Mouse (Mus musculus): ENCODE measurements around the gene Olfr1018. TPM values are rescaled to one million over a fixed set of nuclear protein-coding genes. Genes with fewer than 3 reads are reported as not detected.

The Olfr1018 gene
- polyA plus RNA-seq (2016; fragmentation: Nextera tagmentation; extraction: Ambion mirVana): not detected in 2 replicates

GRCm38 (mm10) chr2:85818179-85818578, at the start of gene Olfr1018:
Gene Olfr1018, plus strand, starts transcription at chr2:85818479.
- H3K4me3 ChIP-seq: no peak within 1 kb of the TSS
- H3K9me3 ChIP-seq (replicated peaks): no peaks in the 10 kb centered on the region
- no peaks in the 10 kb centered on the region for H3K36me3 ChIP-seq

GRCm38 (mm10) chr2:85772413-85772812, 45.9 kb upstream of the Olfr1018 start, which contains the start of gene Olfr1014:
Gene Olfr1014, plus strand, starts transcription at chr2:85772713.
- no peaks in the 10 kb centered on the region for H3K9me3 ChIP-seq (replicated peaks)
- H3K27ac ChIP-seq (replicated peaks): no peak within 1 kb of the TSS
- no peak for DNase-seq (ENCODE audit: low spot score)
- no peak within 1 kb of the TSS for H3K4me3 ChIP-seq
- no peaks in the 10 kb centered on the region for H3K27me3 ChIP-seq (ENCODE audit: low read depth, poor library complexity, severe bottlenecking)
- no peaks in the 10 kb centered on the region for H3K4me1 ChIP-seq
- H3K36me3 ChIP-seq: no peaks in the 10 kb centered on the region

More at GRCm38 (mm10) chr2:85818179-85818578, at the start of gene Olfr1018:
- DNase-seq (ENCODE audit: low spot score): no peak
- Histone ChIP-seq H3K27me3 (ENCODE audit: low read depth, poor library complexity, severe bottlenecking) (no peaks in the 10 kb centered on the region), H3K27ac (replicated peaks) (no peak within 1 kb of the TSS), H3K4me1 (no peaks in the 10 kb centered on the region)

DNA sequence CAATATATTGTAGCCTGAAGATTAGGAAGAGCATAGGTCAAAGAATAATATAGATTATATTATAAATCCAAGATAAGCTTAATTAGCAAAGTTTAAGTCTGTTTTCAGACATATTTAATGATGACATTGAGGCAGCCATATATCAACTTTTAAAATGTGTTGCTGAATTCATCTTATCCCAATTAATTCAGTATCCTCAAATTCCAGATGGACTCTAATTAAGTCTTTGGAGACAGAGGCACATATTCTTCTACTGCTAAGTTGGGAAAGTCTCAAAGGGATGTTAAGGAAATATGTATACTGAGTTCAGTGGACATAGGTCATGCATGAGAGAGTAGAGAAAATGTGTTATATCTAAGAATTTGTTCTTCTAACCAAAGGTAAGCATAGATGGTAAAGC, 36.6 kb upstream of the Olfr1018 start, which contains the start of gene Olfr1015:
Gene Olfr1015 (plus strand): TSS at position 301 of the 400 bp plus-strand sequence.
- H3K27me3 ChIP-seq (ENCODE audit: low read depth, poor library complexity, severe bottlenecking): no peaks in the 10 kb centered on the region
- no peak within 1 kb of the TSS for H3K27ac ChIP-seq (replicated peaks)
- no peaks in the 10 kb centered on the region for H3K36me3 ChIP-seq
- no peaks in the 10 kb centered on the region for H3K4me1 ChIP-seq
- H3K9me3 ChIP-seq (replicated peaks): no peaks in the 10 kb centered on the region
- DNase-seq (ENCODE audit: low spot score): no peak
- no peak within 1 kb of the TSS for H3K4me3 ChIP-seq

- Histone ChIP-seq H3K9me3 (replicated peaks) (peaks cover 2% of the 10 kb centered on the region; the same call in 1 of the 2 replicates), H3K36me3 (no peaks in the 10 kb centered on the region), H3K4me1 (0 out of 2 replicates have a peak, but pooled peaks cover 3% of the 10 kb centered on the region), H3K4me3 (no peak overlapping the region), H3K27me3 (ENCODE audit: low read depth, poor library complexity, severe bottlenecking) (no peaks in the 10 kb centered on the region), H3K27ac (replicated peaks) (no peak overlapping the region)
- WGBS: 32% methylated on average over 2 of the region's 2 CpGs
- no peak for DNase-seq (ENCODE audit: low spot score)
These were observed 25.9 kb upstream of the Olfr1018 start for GRCm38 (mm10) chr2:85792331-85792730.

- Histone ChIP-seq H3K9me3 (replicated peaks) (no peaks in the 10 kb centered on the region), H3K4me1 (no peaks in the 10 kb centered on the region), H3K36me3 (no peaks in the 10 kb centered on the region), H3K27ac (replicated peaks) (no peak within 1 kb of the TSS), H3K4me3 (no peak within 1 kb of the TSS), H3K27me3 (ENCODE audit: low read depth, poor library complexity, severe bottlenecking) (no peaks in the 10 kb centered on the region)
- 94% methylated on average over 2 of the region's 2 CpGs for WGBS
- no peak for DNase-seq (ENCODE audit: low spot score)
These were observed 15.8 kb upstream of the Olfr1018 start, which contains the start of gene Olfr1016 for GRCm38 (mm10) chr2:85802444-85802843. Gene Olfr1016, minus strand, starts transcription at chr2:85802544.

- 81% methylated on average over 4 of the region's 4 CpGs for WGBS
- H3K27ac ChIP-seq (replicated peaks): no peak overlapping the region
- H3K36me3 ChIP-seq: no peaks in the 10 kb centered on the region
- no peak overlapping the region for H3K4me3 ChIP-seq
- no peaks in the 10 kb centered on the region for H3K27me3 ChIP-seq (ENCODE audit: low read depth, poor library complexity, severe bottlenecking)
- no peaks in the 10 kb centered on the region for H3K9me3 ChIP-seq (replicated peaks)
- DNase-seq (ENCODE audit: low spot score): no peak
- no peaks in the 10 kb centered on the region for H3K4me1 ChIP-seq
These were observed 13.8 kb upstream of the Olfr1018 start for GRCm38 (mm10) chr2:85804501-85804900.

GRCm38 (mm10) chr2:85845383-85845782, 27.1 kb downstream of the Olfr1018 start, which contains the start of gene Olfr1019:
Gene Olfr1019, minus strand, starts transcription at chr2:85845483.
- no peaks in the 10 kb centered on the region for H3K4me1 ChIP-seq
- no peak within 1 kb of the TSS for H3K4me3 ChIP-seq
- H3K27ac ChIP-seq (replicated peaks): no peak within 1 kb of the TSS
- no peaks in the 10 kb centered on the region for H3K9me3 ChIP-seq (replicated peaks)
- no peaks in the 10 kb centered on the region for H3K36me3 ChIP-seq
- no peaks in the 10 kb centered on the region for H3K27me3 ChIP-seq (ENCODE audit: low read depth, poor library complexity, severe bottlenecking)
- DNase-seq (ENCODE audit: low spot score): no peak

- no peaks in the 10 kb centered on the region for H3K27me3 ChIP-seq (ENCODE audit: low read depth, poor library complexity, severe bottlenecking)
- H3K9me3 ChIP-seq (replicated peaks): no peaks in the 10 kb centered on the region
- no peak within 1 kb of the TSS for H3K4me3 ChIP-seq
- H3K4me1 ChIP-seq: no peaks in the 10 kb centered on the region
- H3K36me3 ChIP-seq: no peaks in the 10 kb centered on the region
- H3K27ac ChIP-seq (replicated peaks): no peak within 1 kb of the TSS
- 79% methylated on average over 1 of the region's 1 CpGs for WGBS
- no peak for DNase-seq (ENCODE audit: low spot score)
These were observed 28.5 kb downstream of the Olfr1018 start, which contains the start of gene Olfr1020 for GRCm38 (mm10) chr2:85846730-85847129. Gene Olfr1020, plus strand, starts transcription at chr2:85847030.

DNA sequence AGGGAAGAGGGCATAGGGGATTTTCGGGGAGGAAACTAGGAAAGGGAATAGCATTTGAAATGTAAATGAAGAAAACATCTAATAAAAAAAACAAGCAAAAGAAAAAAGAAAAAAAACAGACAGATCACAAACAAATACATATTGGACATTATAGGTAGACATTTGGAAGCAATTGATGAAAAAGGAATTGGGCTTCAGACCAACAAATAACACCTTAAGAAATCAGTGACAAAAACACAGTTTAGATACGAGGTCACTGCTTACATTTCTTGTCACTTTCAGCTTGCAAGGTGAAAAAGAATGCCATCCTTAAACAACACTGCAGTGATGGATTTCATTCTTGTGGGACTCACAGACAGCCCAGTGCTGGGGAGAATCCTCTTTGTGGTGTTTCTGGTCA, 50.0 kb downstream of the Olfr1018 start, which contains the start of gene Olfr1022:
Gene Olfr1022 (plus strand): TSS at position 301 of the 400 bp plus-strand sequence.
- H3K9me3 ChIP-seq (replicated peaks): no peaks in the 10 kb centered on the region
- WGBS: 71% methylated on average over 2 of the region's 2 CpGs
- H3K36me3 ChIP-seq: no peaks in the 10 kb centered on the region
- no peaks in the 10 kb centered on the region for H3K4me1 ChIP-seq
- no peaks in the 10 kb centered on the region for H3K27me3 ChIP-seq (ENCODE audit: low read depth, poor library complexity, severe bottlenecking)
- H3K27ac ChIP-seq (replicated peaks): no peak within 1 kb of the TSS
- DNase-seq (ENCODE audit: low spot score): no peak
- no peak within 1 kb of the TSS for H3K4me3 ChIP-seq

Other genes starting within 250 kb of the Olfr1018 start
- not detected in 2 replicates for gene Olfr996, start 239.3 kb upstream of the Olfr1018 start, polyA plus RNA-seq (2016; fragmentation: Nextera tagmentation; extraction: Ambion mirVana)
- not detected in 2 replicates for gene Olfr998, start 229.5 kb upstream of the Olfr1018 start, polyA plus RNA-seq (2016; fragmentation: Nextera tagmentation; extraction: Ambion mirVana)
- not detected in 2 replicates for gene Olfr1000, start 206.6 kb upstream of the Olfr1018 start, polyA plus RNA-seq (2016; fragmentation: Nextera tagmentation; extraction: Ambion mirVana)
- not detected in 2 replicates for gene Olfr1002, start 167.8 kb upstream of the Olfr1018 start, polyA plus RNA-seq (2016; fragmentation: Nextera tagmentation; extraction: Ambion mirVana)
- gene Olfr154, start 154.0 kb upstream of the Olfr1018 start, polyA plus RNA-seq (2016; fragmentation: Nextera tagmentation; extraction: Ambion mirVana): not detected in 2 replicates
- gene Olfr1006, start 139.7 kb upstream of the Olfr1018 start, polyA plus RNA-seq (2016; fragmentation: Nextera tagmentation; extraction: Ambion mirVana): not detected in 2 replicates
- gene Olfr1008, start 129.0 kb upstream of the Olfr1018 start, polyA plus RNA-seq (2016; fragmentation: Nextera tagmentation; extraction: Ambion mirVana): not detected in 2 replicates
- gene Olfr1009, start 103.1 kb upstream of the Olfr1018 start, polyA plus RNA-seq (2016; fragmentation: Nextera tagmentation; extraction: Ambion mirVana): not detected in 2 replicates
- not detected in 2 replicates for gene Olfr1012, start 55.7 kb upstream of the Olfr1018 start, polyA plus RNA-seq (2016; fragmentation: Nextera tagmentation; extraction: Ambion mirVana)
- not detected in 2 replicates for gene Olfr1013, start 51.4 kb upstream of the Olfr1018 start, polyA plus RNA-seq (2016; fragmentation: Nextera tagmentation; extraction: Ambion mirVana)
- not detected in 2 replicates for gene Olfr1014, start 45.8 kb upstream of the Olfr1018 start, polyA plus RNA-seq (2016; fragmentation: Nextera tagmentation; extraction: Ambion mirVana)
- gene Olfr1015, start 36.5 kb upstream of the Olfr1018 start, polyA plus RNA-seq (2016; fragmentation: Nextera tagmentation; extraction: Ambion mirVana): not detected in 2 replicates
- not detected in 2 replicates for gene Olfr1016, start 15.9 kb upstream of the Olfr1018 start, polyA plus RNA-seq (2016; fragmentation: Nextera tagmentation; extraction: Ambion mirVana)
- gene Olfr1019, start 27.0 kb downstream of the Olfr1018 start, polyA plus RNA-seq (2016; fragmentation: Nextera tagmentation; extraction: Ambion mirVana): not detected in 2 replicates
- not detected in 2 replicates for gene Olfr1020, start 28.6 kb downstream of the Olfr1018 start, polyA plus RNA-seq (2016; fragmentation: Nextera tagmentation; extraction: Ambion mirVana)
- not detected in 2 replicates for gene Olfr1022, start 50.1 kb downstream of the Olfr1018 start, polyA plus RNA-seq (2016; fragmentation: Nextera tagmentation; extraction: Ambion mirVana)
- not detected in 2 replicates for gene Olfr1023, start 67.2 kb downstream of the Olfr1018 start, polyA plus RNA-seq (2016; fragmentation: Nextera tagmentation; extraction: Ambion mirVana)
- gene Olfr1024, start 86.6 kb downstream of the Olfr1018 start, polyA plus RNA-seq (2016; fragmentation: Nextera tagmentation; extraction: Ambion mirVana): not detected in 2 replicates
- not detected in 2 replicates for gene Olfr1025-ps1, start 96.7 kb downstream of the Olfr1018 start, polyA plus RNA-seq (2016; fragmentation: Nextera tagmentation; extraction: Ambion mirVana)
- not detected in 2 replicates for gene Olfr1026, start 103.1 kb downstream of the Olfr1018 start, polyA plus RNA-seq (2016; fragmentation: Nextera tagmentation; extraction: Ambion mirVana)
- not detected in 2 replicates for gene Olfr1028, start 132.0 kb downstream of the Olfr1018 start, polyA plus RNA-seq (2016; fragmentation: Nextera tagmentation; extraction: Ambion mirVana)
- gene Olfr1029, start 155.4 kb downstream of the Olfr1018 start, polyA plus RNA-seq (2016; fragmentation: Nextera tagmentation; extraction: Ambion mirVana): not detected in 2 replicates
- not detected in 2 replicates for gene Olfr1030, start 160.8 kb downstream of the Olfr1018 start, polyA plus RNA-seq (2016; fragmentation: Nextera tagmentation; extraction: Ambion mirVana)
- gene Olfr1031, start 171.8 kb downstream of the Olfr1018 start, polyA plus RNA-seq (2016; fragmentation: Nextera tagmentation; extraction: Ambion mirVana): not detected in 2 replicates
- gene Olfr1032, start 187.1 kb downstream of the Olfr1018 start, polyA plus RNA-seq (2016; fragmentation: Nextera tagmentation; extraction: Ambion mirVana): not detected in 2 replicates
- gene Olfr1033, start 202.2 kb downstream of the Olfr1018 start, polyA plus RNA-seq (2016; fragmentation: Nextera tagmentation; extraction: Ambion mirVana): not detected in 2 replicates
- gene Olfr1034, start 227.4 kb downstream of the Olfr1018 start, polyA plus RNA-seq (2016; fragmentation: Nextera tagmentation; extraction: Ambion mirVana): not detected in 2 replicates

All from midbrain, embryonic 10.5 days (tissue).